ENCODE assay signal across 23 mouse cellular contexts in genomic region chr7:24565627-24566026, GRCm38 (mm10). TPM values are rescaled to one million over a fixed set of nuclear protein-coding genes. Genes with fewer than 3 reads are reported as not detected.
"Had no signal": no experiment of that assay in that cellular context is flagged by ENCODE, and none has a peak within 500 bp of the region (broad histone marks: within the 10 kb centered on the region; RNA-seq: fewer than 3 reads in every experiment).

No protein-coding gene starts in this region.

- DNase-seq: lung, adult 18-20 months; lung, embryonic 14.5 days; lung, postnatal 10 days; lung, postnatal 4 days; right cerebral cortex, postnatal 14 days; right cerebral cortex, postnatal 4 days; thymus, adult 2 months; thymus, postnatal 25 days; thymus, postnatal 4 days had no signal

- H3K27ac ChIP-seq: liver, embryonic 14.5 days; midbrain, embryonic 13.5 days; midbrain, embryonic 15.5 days; neural tube, embryonic 12.5 days; stomach, embryonic 15.5 days; stomach, postnatal 0 days had no signal

- H3K9ac ChIP-seq: liver, embryonic 14.5 days; lung, embryonic 14.5 days; midbrain, embryonic 13.5 days; midbrain, embryonic 15.5 days; stomach, embryonic 15.5 days had no signal

- H3K4me3 ChIP-seq: megakaryocyte, embryonic 14.5 days; midbrain, embryonic 13.5 days; midbrain, embryonic 15.5 days; neural tube, embryonic 12.5 days; stomach, embryonic 15.5 days had no signal

- H3K9me3 ChIP-seq: megakaryocyte, embryonic 14.5 days; midbrain, embryonic 13.5 days; midbrain, embryonic 15.5 days; neural tube, embryonic 12.5 days; stomach, embryonic 15.5 days had no signal

- H3K27me3 ChIP-seq: megakaryocyte, embryonic 14.5 days; midbrain, embryonic 13.5 days; midbrain, embryonic 15.5 days; neural tube, embryonic 12.5 days; stomach, embryonic 15.5 days had no signal

- H3K4me2 ChIP-seq: lung, embryonic 14.5 days; midbrain, embryonic 11.5 days; midbrain, embryonic 13.5 days; midbrain, embryonic 15.5 days; neural tube, embryonic 12.5 days; stomach, embryonic 15.5 days had no signal

- ATAC-seq: midbrain, embryonic 15.5 days had no signal

- H3K4me1 ChIP-seq: midbrain, embryonic 13.5 days; midbrain, embryonic 15.5 days; neural tube, embryonic 12.5 days; stomach, embryonic 15.5 days had no signal

RNA-seq across cellular contexts. Expression of gene Pinlyp, which starts 19.7 kb away (rescaled TPM):
- total RNA-seq: midbrain, postnatal 0 days; monocyte, adult 5-6 weeks; neutrophil, adult 5-6 weeks had no signal
- polyA plus RNA-seq: liver, embryonic 14.5 days; liver, embryonic 16.5 days; lung, embryonic 14.5 days; midbrain, embryonic 11.5 days; midbrain, embryonic 13.5 days; midbrain, embryonic 15.5 days; midbrain, postnatal 0 days; neural tube, embryonic 12.5 days; neural tube, embryonic 14.5 days; small intestine, adult 2 months had no signal

RNA-seq across cellular contexts. Expression of gene Zfp575, which starts 21.8 kb away (rescaled TPM):
- total RNA-seq: monocyte, adult 5-6 weeks; neutrophil, adult 5-6 weeks had no signal
